Mouse (Mus musculus) heart, embryonic 10.5 days (tissue): ENCODE measurements at regions not wholly inside any gene's neighbourhood (a gene's known extent, or its start where the extent isn't known, plus 50 kb on each side); places are given as distances from the start of the nearest gene placed in this dataset.

Experiments used
- DNase-seq: peaks from one replicate; pipeline ENCODE4 v3.0.0-alpha.2; 2017; ENCODE audit warnings: low spot score
- H3K27ac ChIP-seq: fragments of 300-500 bp; sonication (generic); 2 replicates; pipeline ENCODE4 v1.5.1; 2016; ENCODE audit warnings: mild to moderate bottlenecking
- H3K27me3 ChIP-seq: fragments of 300-500 bp; sonication (generic); 2 replicates; pipeline ENCODE4 v1.6.1; 2016; ENCODE audit warnings: mild to moderate bottlenecking; ENCODE audit not compliant: poor library complexity, insufficient read depth, severe bottlenecking
- H3K36me3 ChIP-seq: fragments of 300-500 bp; sonication (generic); 2 replicates; pipeline ENCODE4 v1.6.1; 2016; ENCODE audit warnings: mild to moderate bottlenecking, moderate library complexity
- H3K4me1 ChIP-seq: fragments of 300-500 bp; sonication (generic); 2 replicates; pipeline ENCODE4 v1.6.1; 2016; ENCODE audit warnings: mild to moderate bottlenecking
- H3K4me3 ChIP-seq: fragments of 300-500 bp; sonication (generic); 2 replicates; pipeline ENCODE4 v1.5.1; 2016; ENCODE audit warnings: mild to moderate bottlenecking, moderate library complexity
- H3K9me3 ChIP-seq: fragments of 300-500 bp; sonication (generic); 2 replicates; pipeline ENCODE4 v1.6.1; 2016; ENCODE audit warnings: mild to moderate bottlenecking, moderate library complexity
- WGBS: fragments of 180-500 bp; shearing (Covaris S2); methylation state at CpG from one replicate; pipeline ENCODE4 v1.1.7; 2016; 5-methylcytosine and 5-hydroxymethylcytosine counted together

DNA sequence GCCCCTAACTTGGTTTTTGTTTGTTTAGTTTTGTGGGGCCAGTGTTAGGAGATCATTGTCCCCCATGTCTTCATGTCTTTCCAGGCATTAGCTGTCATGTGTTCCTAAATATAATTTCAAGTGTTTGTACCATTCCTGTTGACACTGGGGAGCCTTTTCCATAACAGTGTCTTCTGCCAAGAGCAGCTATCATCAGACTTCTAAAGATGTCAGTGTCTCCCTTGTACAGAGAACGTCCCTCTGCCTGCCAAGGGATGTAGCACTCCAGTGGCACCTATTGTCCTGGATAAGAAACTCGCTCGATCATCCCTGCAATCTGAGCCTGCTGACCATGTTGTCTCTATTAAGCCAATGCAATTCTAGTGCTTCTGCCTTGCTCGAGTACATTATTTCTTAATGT, 64.6 kb upstream of the Lhfpl2 start:
- Histone ChIP-seq H3K36me3 (no peaks in the 10 kb centered on the region), H3K4me3 (no peak overlapping the region), H3K4me1 (peaks cover 35% of the 10 kb centered on the region), H3K9me3 (no peaks in the 10 kb centered on the region), H3K27ac (peak overlapping the region; percentile 75), H3K27me3 (no peaks in the 10 kb centered on the region; the same call in 1 of the 2 replicates)
- 36% methylated on average over 4 of the region's 4 CpGs for WGBS
- DNase-seq: no peak

DNA sequence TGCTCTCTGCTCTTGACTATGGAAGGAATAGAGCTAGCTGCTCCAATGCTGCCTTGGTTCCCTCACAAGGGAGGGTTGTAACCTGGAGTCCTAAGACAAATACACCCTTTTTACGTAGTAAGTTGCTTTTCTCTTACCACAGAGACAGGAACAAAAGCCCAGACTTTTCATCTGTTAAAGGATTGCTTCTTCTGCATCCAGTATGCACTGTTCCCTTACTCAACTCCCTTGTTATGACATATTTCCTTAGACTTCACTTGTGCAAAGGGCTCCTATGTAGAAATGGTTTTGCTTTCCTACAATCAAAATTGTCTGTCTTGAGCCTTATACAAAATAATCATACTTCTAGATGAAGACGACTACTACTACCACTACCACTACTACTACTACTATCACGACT, 62.2 kb upstream of the Lhfpl2 start:
- no peaks in the 10 kb centered on the region for H3K36me3 ChIP-seq
- H3K4me3 ChIP-seq: no peak overlapping the region
- H3K27me3 ChIP-seq: no peaks in the 10 kb centered on the region; the same call in 1 of the 2 replicates
- 86% methylated on average over 3 of the region's 3 CpGs for WGBS
- H3K4me1 ChIP-seq: peaks cover 21% of the 10 kb centered on the region
- no peak overlapping the region for H3K27ac ChIP-seq
- no peak for DNase-seq
- no peaks in the 10 kb centered on the region for H3K9me3 ChIP-seq

DNA sequence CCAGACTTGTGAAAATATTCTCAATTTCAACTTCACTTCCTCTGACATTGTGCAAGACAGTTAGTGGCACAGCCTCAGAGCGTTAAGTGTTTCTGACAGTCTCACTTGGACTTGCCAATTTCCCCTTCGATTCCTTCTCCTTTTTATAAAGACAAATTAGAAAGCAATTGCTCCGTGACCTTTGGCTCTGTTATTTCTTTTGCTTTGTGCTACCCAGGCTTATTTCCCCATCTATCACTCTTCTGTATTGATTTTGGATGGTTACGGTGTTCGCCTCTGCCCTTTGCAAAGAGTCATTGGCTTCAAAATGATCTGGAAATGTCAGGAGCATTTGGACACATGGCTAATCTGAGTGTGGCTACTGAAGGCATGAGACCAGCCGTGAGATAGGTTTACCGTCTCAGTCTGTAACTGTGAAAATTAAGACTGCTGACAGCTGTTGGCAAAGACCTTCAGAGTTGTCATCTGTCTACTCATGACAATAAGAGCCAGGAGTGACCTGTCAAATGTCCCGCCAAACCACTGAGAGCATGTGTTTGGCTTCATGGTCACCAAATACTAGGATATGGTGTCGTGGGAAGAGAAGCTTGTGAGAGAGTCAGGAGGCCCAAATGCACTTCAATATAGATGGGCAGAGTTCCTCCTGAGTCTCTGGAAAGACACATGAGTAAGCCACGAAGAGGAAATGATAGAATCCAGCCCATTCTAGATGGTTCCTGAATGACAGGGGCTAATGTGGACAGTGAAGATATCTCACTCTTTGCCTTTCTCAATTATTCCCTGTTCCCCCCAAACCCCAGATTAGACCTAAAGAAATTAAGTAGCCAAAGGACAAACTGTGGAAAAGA, 60.8 kb upstream of the Lhfpl2 start:
- WGBS: 77% methylated on average over 10 of the region's 10 CpGs
- DNase-seq: no peak
- Histone ChIP-seq H3K4me3 (no peak overlapping the region), H3K27me3 (no peaks in the 10 kb centered on the region; the same call in 1 of the 2 replicates), H3K4me1 (peaks cover 15% of the 10 kb centered on the region), H3K27ac (no peak overlapping the region; the same call in 1 of the 2 replicates), H3K36me3 (no peaks in the 10 kb centered on the region), H3K9me3 (no peaks in the 10 kb centered on the region)

DNA sequence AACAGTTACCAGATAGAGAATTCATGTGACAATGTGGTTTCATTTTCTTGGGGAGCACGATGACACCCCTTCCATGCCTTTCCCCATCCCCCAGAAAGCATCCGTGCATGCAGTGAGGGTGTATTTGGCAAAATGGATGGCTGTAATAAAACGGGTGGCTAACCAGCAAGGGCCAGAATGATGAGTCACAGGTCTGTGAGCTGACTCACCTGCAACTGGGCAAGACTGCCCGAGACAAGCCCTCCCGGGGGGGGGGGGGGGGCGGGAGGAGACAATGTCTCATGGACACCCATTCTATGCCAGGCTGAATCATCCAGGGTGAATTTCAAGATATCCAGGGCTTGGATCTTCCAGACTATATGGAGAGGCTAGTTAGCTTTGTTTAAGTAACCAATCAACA, 59.6 kb upstream of the Lhfpl2 start:
- H3K36me3 ChIP-seq: no peaks in the 10 kb centered on the region
- H3K27me3 ChIP-seq: no peaks in the 10 kb centered on the region; the same call in 1 of the 2 replicates
- DNase-seq: no peak
- no peak overlapping the region for H3K27ac ChIP-seq
- peaks cover 9% of the 10 kb centered on the region for H3K4me1 ChIP-seq
- 91% methylated on average over 6 of the region's 6 CpGs for WGBS
- no peak overlapping the region for H3K4me3 ChIP-seq
- H3K9me3 ChIP-seq: no peaks in the 10 kb centered on the region

DNA sequence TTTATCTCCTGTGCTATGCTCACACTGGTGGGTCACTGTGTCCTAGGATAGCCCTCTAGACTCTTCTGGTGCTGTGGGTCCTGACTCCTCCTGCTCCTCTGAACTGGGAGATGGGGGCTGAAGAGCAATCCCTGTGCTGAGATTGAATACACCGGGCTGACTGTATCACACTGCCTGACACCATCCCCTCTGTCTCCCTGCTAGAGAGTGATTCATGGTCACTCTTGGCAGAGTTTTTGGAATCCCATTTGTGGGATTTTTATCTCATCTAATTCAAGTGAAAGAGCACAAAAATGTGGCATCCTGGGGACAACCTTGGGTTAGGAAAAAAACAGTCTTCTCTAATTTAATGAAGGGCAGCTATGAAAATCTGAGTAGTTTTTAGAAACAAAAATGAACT, 59.2 kb upstream of the Lhfpl2 start:
- Histone ChIP-seq H3K9me3 (no peaks in the 10 kb centered on the region), H3K27ac (no peak overlapping the region), H3K36me3 (no peaks in the 10 kb centered on the region), H3K4me3 (no peak overlapping the region), H3K4me1 (peaks cover 7% of the 10 kb centered on the region), H3K27me3 (no peaks in the 10 kb centered on the region; the same call in 1 of the 2 replicates)
- WGBS: 67% methylated on average over 1 of the region's 1 CpGs
- no peak for DNase-seq

DNA sequence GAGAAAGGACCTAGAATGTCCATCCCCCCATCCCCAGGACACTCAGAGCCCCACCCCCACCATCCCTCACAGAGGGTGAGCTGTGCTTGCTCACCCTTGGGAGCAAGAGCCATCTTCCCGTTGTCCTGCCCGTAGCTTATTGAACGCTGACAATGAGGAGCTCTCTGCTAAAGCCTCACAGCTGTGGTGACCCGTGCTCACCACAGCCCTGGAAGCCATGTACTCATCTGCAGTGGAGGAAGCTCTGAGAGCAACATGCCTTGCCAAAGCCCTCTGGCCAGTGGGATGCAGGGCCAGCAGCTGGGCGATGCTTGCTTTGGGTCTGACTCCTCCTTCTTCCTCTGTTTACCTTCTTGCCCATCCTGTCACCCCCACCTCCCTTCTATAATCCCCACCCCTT, 53.8 kb upstream of the Lhfpl2 start:
- 75% methylated on average over 5 of the region's 5 CpGs for WGBS
- H3K4me3 ChIP-seq: no peak overlapping the region
- DNase-seq: no peak
- no peaks in the 10 kb centered on the region; the same call in 1 of the 2 replicates for H3K27me3 ChIP-seq
- no peaks in the 10 kb centered on the region for H3K9me3 ChIP-seq
- H3K27ac ChIP-seq: no peak overlapping the region
- no peaks in the 10 kb centered on the region for H3K36me3 ChIP-seq
- peaks cover 7% of the 10 kb centered on the region for H3K4me1 ChIP-seq

DNA sequence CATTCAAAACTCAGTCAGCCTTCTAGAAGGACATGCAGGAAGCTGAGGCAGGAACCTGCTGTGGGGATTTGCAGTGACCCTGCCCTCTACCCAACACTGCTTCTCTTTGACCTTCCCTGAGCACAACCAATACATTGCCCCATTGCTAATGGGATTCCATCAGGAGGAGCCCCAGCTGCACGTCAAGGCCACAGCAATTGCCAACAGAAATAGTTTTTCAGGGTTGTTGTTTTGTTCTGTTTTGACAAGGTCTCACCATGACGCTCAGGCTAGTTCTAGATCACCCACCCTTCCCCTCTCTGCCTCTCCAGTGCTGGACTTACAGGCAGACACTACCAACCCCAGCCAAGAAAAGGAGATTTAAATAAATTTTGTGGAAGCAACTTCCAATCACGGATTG, 53.2 kb upstream of the Lhfpl2 start:
- Histone ChIP-seq H3K27me3 (no peaks in the 10 kb centered on the region; the same call in 1 of the 2 replicates), H3K4me1 (peaks cover 1% of the 10 kb centered on the region), H3K4me3 (no peak overlapping the region), H3K9me3 (no peaks in the 10 kb centered on the region), H3K36me3 (no peaks in the 10 kb centered on the region), H3K27ac (no peak overlapping the region)
- WGBS: 75% methylated on average over 3 of the region's 3 CpGs
- DNase-seq: no peak

DNA sequence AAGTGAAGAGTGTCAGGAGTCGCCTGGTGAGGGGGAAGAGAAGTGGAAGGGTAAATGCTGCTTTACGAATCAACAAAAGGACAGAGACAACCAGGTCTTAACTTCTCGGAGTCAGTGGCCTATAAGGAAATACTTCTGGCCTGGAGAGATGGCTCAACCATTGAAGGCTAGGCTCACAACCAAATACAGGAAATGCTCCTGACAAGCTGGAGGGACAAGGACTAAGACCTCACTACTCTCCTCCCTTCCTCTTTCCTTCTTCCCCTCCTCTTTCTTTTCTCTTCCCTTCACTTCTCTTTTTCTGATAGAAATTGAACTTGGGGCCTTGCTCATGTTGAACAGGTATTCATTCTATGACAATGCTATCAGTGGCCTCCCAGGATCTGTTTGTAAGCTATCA, 51.7 kb upstream of the Lhfpl2 start:
- Histone ChIP-seq H3K9me3 (no peaks in the 10 kb centered on the region), H3K27ac (no peak overlapping the region), H3K4me3 (no peak overlapping the region), H3K36me3 (no peaks in the 10 kb centered on the region), H3K4me1 (no peaks in the 10 kb centered on the region), H3K27me3 (no peaks in the 10 kb centered on the region)
- DNase-seq: no peak
- 62% methylated on average over 3 of the region's 3 CpGs for WGBS
